ENCODE assay signal across 8 mouse cellular contexts in genomic region chr17:70848511-70849398, GRCm38 (mm10). TPM values are rescaled to one million over a fixed set of nuclear protein-coding genes. Genes with fewer than 3 reads are reported as not detected.
DNase-seq lines count a peak whose midpoint lies in the region; ATAC-seq and TF ChIP-seq lines count a peak whose summit lies in the region.

No protein-coding gene starts in this region.

- H3K9me3 ChIP-seq in ES-E14 (ENCODE audit: control insufficient read depth, insufficient read depth, low read depth, low read length): no peaks in the 10 kb centered on the region
- H3K9me3 ChIP-seq in lung, embryonic 15.5 days: no peaks in the 10 kb centered on the region

- H3K4me2 ChIP-seq in lung, embryonic 15.5 days: peak overlapping the region; percentile 94

- H3K4me1 ChIP-seq in ES-E14 (ENCODE audit: control insufficient read depth in 2 of 2, insufficient read depth in 2 of 2, low read length in 2 of 2, poor library complexity in 1 of 2): peaks cover 8 to 9% of the 10 kb centered on the region in 2 experiments
- H3K4me1 ChIP-seq in brown adipose tissue, adult 24 weeks (ENCODE audit: control insufficient read depth, insufficient read depth, insufficient read length, low read length): peaks cover 5% of the 10 kb centered on the region; the same call in 1 of the 2 replicates
- peaks cover 39% of the 10 kb centered on the region for H3K4me1 ChIP-seq in lung, embryonic 15.5 days

- ATAC-seq in granulocyte monocyte progenitor cell, adult 5-6 weeks (replicated peaks; ENCODE audit: poor library complexity, severe bottlenecking): peak; percentile 2
- ATAC-seq in lung, embryonic 15.5 days (ENCODE audit: borderline replicate concordance, extremely low read depth, low FRiP score, low TSS enrichment): peak; percentile 37; the same call in 1 of the 2 replicates

- H3K9ac ChIP-seq in ES-E14 (ENCODE audit: insufficient read depth, low read depth, low read length, poor library complexity, severe bottlenecking): peak overlapping the region; percentile 91
- H3K9ac ChIP-seq in lung, embryonic 15.5 days: peak overlapping the region; percentile 69

- H3K27me3 ChIP-seq in lung, embryonic 15.5 days: no peaks in the 10 kb centered on the region

- no peak for DNase-seq in ES-E14 (ENCODE audit: low read depth, low spot score)
- peak; percentile 49 for DNase-seq in kidney, adult 11 months
- DNase-seq in retina, postnatal 1 day: peak; percentile 66
- DNase-seq in cerebellum, adult 9-11 months: no peak
- DNase-seq in left cerebral cortex, adult 11 months (ENCODE audit: low spot score): no peak

- under 1% methylated on average over 23 of the region's 23 CpGs for WGBS in lung, embryonic 15.5 days

- peak overlapping the region; percentile 92 for H3K27ac ChIP-seq in ES-E14 (ENCODE audit: insufficient read depth, low read depth, low read length, poor library complexity, severe bottlenecking)
- peak overlapping the region; percentile 88 for H3K27ac ChIP-seq in brown adipose tissue, adult 24 weeks (replicated peaks; ENCODE audit: low read depth, low read length)
- H3K27ac ChIP-seq in lung, embryonic 15.5 days: peak overlapping the region; percentile 99

- in situ Hi-C loops in ES-E14 (cut with MboI; ENCODE audit: low sequenced_read_pairs in 2 of 2, unreplicated experiment in 2 of 2): no loop called here

- H3K36me3 ChIP-seq in ES-E14 (ENCODE audit: control insufficient read depth, insufficient read depth, low read length, poor library complexity, severe bottlenecking): peaks cover 33% of the 10 kb centered on the region
- H3K36me3 ChIP-seq in lung, embryonic 15.5 days: peaks cover 16% of the 10 kb centered on the region

- H3K4me3 ChIP-seq in ES-E14 (ENCODE audit: insufficient read depth in 1 of 2, low read depth in 1 of 2, low read length in 2 of 2, poor library complexity in 1 of 2, severe bottlenecking in 1 of 2): peak overlapping the region; percentile 95 to 96
- peak overlapping the region; percentile 87 for H3K4me3 ChIP-seq in brown adipose tissue, adult 24 weeks (ENCODE audit: insufficient read depth, low read depth, low read length)
- peak overlapping the region; percentile 75 for H3K4me3 ChIP-seq in lung, embryonic 15.5 days

TF ChIP-seq in ES-E14, 5 proteins besides CTCF, POLR2A, EP300 and RAD21:
- TF ChIP-seq CHD2 (IDR thresholded peaks at IDR 0.05; ENCODE audit: low read depth, low read length) (0 out of 2 replicates have a peak, but pooled peaks have one; percentile 22), MAFK (IDR thresholded peaks at IDR 0.05; ENCODE audit: insufficient read depth, low read depth, low read length) (no peak)

RNA-seq across cellular contexts. Expression of gene Tgif1, which starts 4.6 kb away (rescaled TPM):
- total RNA-seq in ES-E14 (2012; rRNA removed): 74.6 and 87.1 TPM in 2 replicates
- 4.2 and 6.7 TPM in 2 replicates for polyA plus RNA-seq in brown adipose tissue, adult 24 weeks (2012; ENCODE audit: insufficient read depth, insufficient read length, missing spikeins)
- total RNA-seq in granulocyte monocyte progenitor cell, adult 5-6 weeks (2014; fragmentation: Nextera tagmentation): 80.0 and 87.9 TPM in 2 replicates
- 33.9 and 48.5 TPM in 2 replicates for total RNA-seq in granulocyte monocyte progenitor cell, adult 5-6 weeks (2017)
- 63.6 and 72.3 TPM in 2 replicates for polyA plus RNA-seq in lung, embryonic 15.5 days (2015; fragmentation: Nextera tagmentation; extraction: Ambion mirVana)

Comparison
In these comparisons a context has a peak if more than half of its experiments do, and no peak if none do; other contexts are left out.
1. DNase-seq: peak in kidney, adult 11 months (single experiment) and retina, postnatal 1 day (single experiment); none in ES-E14 (single experiment), cerebellum, adult 9-11 months (single experiment) and left cerebral cortex, adult 11 months (single experiment).
2. Peak in every context shown above with its lines, with median percentiles within 50 percentile points of each other: H3K27ac ChIP-seq and H3K4me3 ChIP-seq.